Mouse (Mus musculus) liver, embryonic 13.5 days (tissue): ENCODE measurements around the gene Pmpcb. TPM values are rescaled to one million over a fixed set of nuclear protein-coding genes. Genes with fewer than 3 reads are reported as not detected.

Source experiments
- ATAC-seq: fragments of 200-750 bp; cut with Nextera tagmentation; 2 replicates; pipeline ENCODE4 v1.8.0; 2017; ENCODE audit warnings: low read depth, mild to moderate bottlenecking, moderate number of reproducible peaks, moderate library complexity
- DNase-seq: peaks from one replicate; pipeline ENCODE4 v3.0.0; 2022
- H3K27ac ChIP-seq: fragments of 300-500 bp; sonication (generic); 2 replicates; pipeline ENCODE4 v1.5.1; 2015; ENCODE audit warnings: moderate library complexity, mild to moderate bottlenecking, inconsistent platforms
- H3K27me3 ChIP-seq: fragments of 300-500 bp; sonication (generic); 2 replicates; pipeline ENCODE4 v1.6.1; 2015; ENCODE audit warnings: mild to moderate bottlenecking, inconsistent platforms
- H3K36me3 ChIP-seq: fragments of 300-500 bp; sonication (generic); 2 replicates; pipeline ENCODE4 v1.6.1; 2015; ENCODE audit warnings: mild to moderate bottlenecking, inconsistent platforms
- H3K4me1 ChIP-seq: fragments of 300-500 bp; sonication (generic); replicated peaks from 2 replicates; pipeline ENCODE4 v1.6.1; 2015; ENCODE audit warnings: inconsistent platforms
- H3K4me2 ChIP-seq: fragments of 300-500 bp; sonication (generic); 2 replicates; pipeline ENCODE4 v1.6.1; 2015; ENCODE audit warnings: inconsistent platforms, mild to moderate bottlenecking, moderate library complexity
- H3K4me3 ChIP-seq: fragments of 300-500 bp; sonication (generic); replicated peaks from 2 replicates; pipeline ENCODE4 v1.5.1; 2015; ENCODE audit warnings: mild to moderate bottlenecking, inconsistent platforms
- H3K9ac ChIP-seq: fragments of 300-500 bp; sonication (generic); 2 replicates; pipeline ENCODE4 v1.6.1; 2015; ENCODE audit warnings: mild to moderate bottlenecking, inconsistent platforms
- H3K9me3 ChIP-seq: fragments of 300-500 bp; sonication (generic); replicated peaks from 2 replicates; pipeline ENCODE4 v1.6.1; 2016; ENCODE audit warnings: inconsistent platforms
- WGBS: fragments of 180-500 bp; shearing (Covaris S2); methylation state at CpG from one replicate; pipeline ENCODE4 v1.1.7; 2015; ENCODE audit not compliant: insufficient replicate concordance; 5-methylcytosine and 5-hydroxymethylcytosine counted together
- polyA plus RNA-seq: library from polyadenylated mRNA; unstranded; fragments of >200 nt; fragmentation: Nextera tagmentation; extraction: Ambion mirVana; gene quantifications from 2 replicates; pipeline ENCODE4 v1.2.1, GENCODE M21; 2015

Gene Pmpcb
- polyA plus RNA-seq, 1 experiment from 2014 or later = 51.5 TPM

- Histone ChIP-seq H3K4me1 (no peaks in the 10 kb centered on the region), H3K9me3 (no peaks in the 10 kb centered on the region), H3K27ac (no peak overlapping the region), H3K9ac (no peak overlapping the region), H3K36me3 (peaks cover 74% of the 10 kb centered on the region), H3K27me3 (no peaks in the 10 kb centered on the region), H3K4me3 (no peak overlapping the region), H3K4me2 (no peak overlapping the region)
- ATAC-seq = no peak
- WGBS = 84% methylated on average over 6 of the region's 6 CpGs
- no peak for DNase-seq
Observed at GRCm38 (mm10) chr5:21776491-21776890, 39.5 kb downstream of the Pmpcb start.

- no peaks in the 10 kb centered on the region for H3K27me3 ChIP-seq
- H3K4me2 ChIP-seq = peak overlapping the region; percentile 98
- peak overlapping the region; percentile 87 for H3K4me3 ChIP-seq
- H3K4me1 ChIP-seq = peaks cover 31% of the 10 kb centered on the region
- peak overlapping the region; percentile 81 for H3K27ac ChIP-seq
- DNase-seq (peak; percentile 34), ATAC-seq (peak; percentile 45)
- H3K9me3 ChIP-seq = no peaks in the 10 kb centered on the region
- WGBS = under 1% methylated on average over 51 of the region's 51 CpGs
- H3K9ac ChIP-seq = peak overlapping the region; percentile 90
- H3K36me3 ChIP-seq = peaks cover 51% of the 10 kb centered on the region
Observed at GRCm38 (mm10) chr5:21784161-21785052, 47.5 kb downstream of the Pmpcb start.

GRCm38 (mm10) chr5:21785053-21785452, 48.1 kb downstream of the Pmpcb start, which contains the start of the genes Dnajc2 and Psmc2:
TSS of gene Dnajc2 (minus strand) at chr5:21785251.
TSS of gene Psmc2 (plus strand) at chr5:21785283.
- Histone ChIP-seq H3K36me3 (peaks cover 45% of the 10 kb centered on the region), H3K9ac (peak within 1 kb of the TSS; percentile 93), H3K27me3 (no peaks in the 10 kb centered on the region), H3K4me2 (peak within 1 kb of the TSS; percentile 98), H3K4me1 (peaks cover 37% of the 10 kb centered on the region), H3K27ac (peak within 1 kb of the TSS; percentile 90), H3K9me3 (no peaks in the 10 kb centered on the region), H3K4me3 (peak within 1 kb of the TSS; percentile 87)
- DNase-seq (peak; percentile 83), ATAC-seq (peak; percentile 92)
- WGBS = under 1% methylated on average over 35 of the region's 37 CpGs

- Histone ChIP-seq H3K4me2 (peak overlapping the region; percentile 76), H3K9ac (peak overlapping the region; percentile 6; the same call in 1 of the 2 replicates), H3K27ac (peak overlapping the region; percentile 90)
Observed at GRCm38 (mm10) chr5:21785776-21786175, 48.8 kb downstream of the Pmpcb start.

GRCm38 (mm10) chr5:21786258-21787185, 49.6 kb downstream of the Pmpcb start:
- DNase-seq (peak; percentile 87), ATAC-seq (peak; percentile 81)
- Histone ChIP-seq H3K27me3 (no peaks in the 10 kb centered on the region), H3K27ac (peak overlapping the region; percentile 90), H3K4me1 (peaks cover 37% of the 10 kb centered on the region), H3K36me3 (peaks cover 39% of the 10 kb centered on the region), H3K9me3 (no peaks in the 10 kb centered on the region), H3K4me2 (peak overlapping the region; percentile 76), H3K4me3 (peak overlapping the region; percentile 81), H3K9ac (peak overlapping the region; percentile 93)
- 1% methylated on average over 51 of the region's 51 CpGs for WGBS

More at GRCm38 (mm10) chr5:21785776-21786175, 48.8 kb downstream of the Pmpcb start:
- 63% methylated on average over 7 of the region's 7 CpGs for WGBS
- H3K27me3 ChIP-seq = no peaks in the 10 kb centered on the region
- peak overlapping the region; percentile 81 for H3K4me3 ChIP-seq
- DNase-seq (no peak), ATAC-seq (no peak)
- H3K36me3 ChIP-seq = peaks cover 41% of the 10 kb centered on the region
- peaks cover 37% of the 10 kb centered on the region for H3K4me1 ChIP-seq
- no peaks in the 10 kb centered on the region for H3K9me3 ChIP-seq

- peaks cover 37% of the 10 kb centered on the region for H3K4me1 ChIP-seq
- 24% methylated on average over 11 of the region's 11 CpGs for WGBS
Observed at GRCm38 (mm10) chr5:21787186-21788105, 50.5 kb downstream of the Pmpcb start.

GRCm38 (mm10) chr5:21789061-21789460, 52.1 kb downstream of the Pmpcb start:
- Histone ChIP-seq H3K9me3 (no peaks in the 10 kb centered on the region), H3K4me2 (peak overlapping the region; percentile 76), H3K27ac (no peak overlapping the region), H3K4me1 (peaks cover 33% of the 10 kb centered on the region), H3K9ac (peak overlapping the region; percentile 11; the same call in 1 of the 2 replicates), H3K27me3 (no peaks in the 10 kb centered on the region), H3K4me3 (peak overlapping the region; percentile 81; the same call in 1 of the 2 replicates), H3K36me3 (peaks cover 28% of the 10 kb centered on the region; the same call in 1 of the 2 replicates)
- ATAC-seq (no peak), DNase-seq (no peak)
- 60% methylated on average over 5 of the region's 5 CpGs for WGBS

More at GRCm38 (mm10) chr5:21787186-21788105, 50.5 kb downstream of the Pmpcb start:
- Histone ChIP-seq H3K4me2 (peak overlapping the region; percentile 76), H3K27me3 (no peaks in the 10 kb centered on the region), H3K27ac (peak overlapping the region; percentile 90), H3K36me3 (peaks cover 37% of the 10 kb centered on the region), H3K4me3 (peak overlapping the region; percentile 81), H3K9me3 (no peaks in the 10 kb centered on the region), H3K9ac (peak overlapping the region; percentile 93)
- no peak for DNase-seq
- no peak for ATAC-seq

GRCm38 (mm10) chr5:21792166-21792565, 55.2 kb downstream of the Pmpcb start:
- no peak overlapping the region for H3K9ac ChIP-seq
- no peak overlapping the region for H3K27ac ChIP-seq
- no peak for ATAC-seq
- no peaks in the 10 kb centered on the region for H3K27me3 ChIP-seq
- no peak overlapping the region for H3K4me2 ChIP-seq
- no peak for DNase-seq
- H3K36me3 ChIP-seq = peaks cover 48% of the 10 kb centered on the region
- no peaks in the 10 kb centered on the region for H3K9me3 ChIP-seq
- no peak overlapping the region for H3K4me3 ChIP-seq
- H3K4me1 ChIP-seq = peaks cover 29% of the 10 kb centered on the region

- ATAC-seq (no peak), DNase-seq (no peak)
- H3K36me3 ChIP-seq = peaks cover 61% of the 10 kb centered on the region
- no peaks in the 10 kb centered on the region for H3K4me1 ChIP-seq
- WGBS = 92% methylated on average over 9 of the region's 9 CpGs
- no peak overlapping the region for H3K9ac ChIP-seq
- no peaks in the 10 kb centered on the region for H3K27me3 ChIP-seq
- no peak overlapping the region for H3K4me2 ChIP-seq
- H3K27ac ChIP-seq = no peak overlapping the region
- no peak overlapping the region for H3K4me3 ChIP-seq
- no peaks in the 10 kb centered on the region for H3K9me3 ChIP-seq
Observed at GRCm38 (mm10) chr5:21802907-21803306, 66.0 kb downstream of the Pmpcb start.

GRCm38 (mm10) chr5:21803691-21804188, 66.8 kb downstream of the Pmpcb start:
- H3K27me3 ChIP-seq = no peaks in the 10 kb centered on the region
- no peak overlapping the region for H3K4me3 ChIP-seq
- ATAC-seq (no peak), DNase-seq (no peak)
- H3K4me2 ChIP-seq = no peak overlapping the region
- H3K36me3 ChIP-seq = peaks cover 56% of the 10 kb centered on the region
- H3K4me1 ChIP-seq = no peaks in the 10 kb centered on the region
- H3K9me3 ChIP-seq = no peaks in the 10 kb centered on the region
- H3K9ac ChIP-seq = no peak overlapping the region
- 92% methylated on average over 12 of the region's 12 CpGs for WGBS
- H3K27ac ChIP-seq = no peak overlapping the region
